Mouse (Mus musculus): ENCODE measurements around the gene Aff3.

Gene Aff3

GRCm38 (mm10) chr1:38178929-38179328 lies 485.8 kb downstream of the Aff3 start:
- DNase-seq (ENCODE audit: low spot score), result no peak

- no peak for DNase-seq (ENCODE audit: low spot score)
Measured at GRCm38 (mm10) chr1:38176077-38176476, 488.7 kb downstream of the Aff3 start.

- no peak for DNase-seq (ENCODE audit: low spot score)
Measured at GRCm38 (mm10) chr1:38171874-38172273, 492.9 kb downstream of the Aff3 start.

- DNase-seq (ENCODE audit: low spot score), result no peak
Measured at GRCm38 (mm10) chr1:38165696-38166095, 499.1 kb downstream of the Aff3 start.

GRCm38 (mm10) chr1:38150086-38150485 lies 514.7 kb downstream of the Aff3 start:
- DNase-seq (ENCODE audit: low spot score), result no peak

- no peak for DNase-seq (ENCODE audit: low spot score)
Measured at GRCm38 (mm10) chr1:38146008-38146407, 518.7 kb downstream of the Aff3 start.

GRCm38 (mm10) chr1:38141371-38141770 lies 523.4 kb downstream of the Aff3 start:
- DNase-seq (ENCODE audit: low spot score), result no peak

- no peak for DNase-seq (ENCODE audit: low spot score)
Measured at GRCm38 (mm10) chr1:38140911-38141310, 523.8 kb downstream of the Aff3 start.

- no peak for DNase-seq (ENCODE audit: low spot score)
Measured at GRCm38 (mm10) chr1:38139396-38139795, 525.4 kb downstream of the Aff3 start.

GRCm38 (mm10) chr1:38132942-38133341 lies 531.8 kb downstream of the Aff3 start:
- no peak for DNase-seq (ENCODE audit: low spot score)

GRCm38 (mm10) chr1:38130715-38131483 lies 533.9 kb downstream of the Aff3 start:
- DNase-seq (ENCODE audit: low spot score), result no peak

- peak; percentile 85 for DNase-seq (ENCODE audit: low spot score)
Measured at GRCm38 (mm10) chr1:38129501-38130267, 535.1 kb downstream of the Aff3 start, which contains the start of gene Rev1. TSS of gene Rev1 (minus strand) at chr1:38129801.

- peak; percentile 15 for DNase-seq (ENCODE audit: low spot score)
Measured at GRCm38 (mm10) chr1:38128919-38129436, 535.8 kb downstream of the Aff3 start.

Measured in ovary, postnatal 10 days (tissue).